Mouse (Mus musculus) liver, embryonic 14.5 days (tissue): ENCODE measurements around the gene Arhgef38. TPM values are rescaled to one million over a fixed set of nuclear protein-coding genes. Genes with fewer than 3 reads are reported as not detected.

ENCODE experiments used
- ATAC-seq: fragments of 200-750 bp; cut with Nextera tagmentation; 2 replicates; pipeline ENCODE4 v1.8.0; 2017; ENCODE audit warnings: moderate number of reproducible peaks, mild to moderate bottlenecking, moderate library complexity; ENCODE audit not compliant: insufficient read depth
- DNase-seq, 3 experiments: peaks; one replicate each; pipeline ENCODE4 v3.0.0-alpha.2; 2012 to 2013; ENCODE audit warnings: low read depth in 3 of 3, low spot score in 3 of 3
- H3K27ac ChIP-seq: fragments of 300-500 bp; sonication (generic); 2 replicates; pipeline ENCODE4 v1.5.1; 2014; ENCODE audit warnings: moderate library complexity, mild to moderate bottlenecking, control low read depth, inconsistent platforms
- H3K27me3 ChIP-seq: fragments of 300-500 bp; sonication (generic); 2 replicates; pipeline ENCODE4 v1.6.1; 2014; ENCODE audit warnings: mild to moderate bottlenecking, low read length, moderate library complexity; ENCODE audit not compliant: control insufficient read depth, insufficient read depth
- H3K36me3 ChIP-seq: fragments of 300-500 bp; sonication (generic); replicated peaks from 2 replicates; pipeline ENCODE4 v1.6.1; 2014; ENCODE audit warnings: low read depth; ENCODE audit not compliant: control insufficient read depth, insufficient read depth
- H3K4me1 ChIP-seq, 2 experiments: fragments of 200-500 bp in 1 of 2; fragments of 300-500 bp in 1 of 2; sonication (generic) in 1 of 2; replicated peaks; 2 replicates each; pipeline ENCODE4 v1.6.1; 2012 to 2014; ENCODE audit warnings: antibody characterized with exemption in 1 of 2, inconsistent platforms in 1 of 2, low read length in 1 of 2; ENCODE audit not compliant: control insufficient read depth in 2 of 2, insufficient read depth in 2 of 2
- H3K4me2 ChIP-seq: fragments of 300-500 bp; sonication (generic); 2 replicates; pipeline ENCODE4 v1.6.1; 2014; ENCODE audit warnings: low read depth, mild to moderate bottlenecking, control low read depth, moderate library complexity
- H3K4me3 ChIP-seq, 2 experiments: fragments of 200-500 bp in 1 of 2; fragments of 300-500 bp in 1 of 2; sonication (generic) in 1 of 2; 2 replicates each; pipeline ENCODE4 v1.5.1; 2012 to 2014; ENCODE audit warnings: low read depth in 2 of 2, low read length in 2 of 2, mild to moderate bottlenecking in 2 of 2, control low read depth in 1 of 2, inconsistent platforms in 1 of 2, moderate library complexity in 1 of 2; ENCODE audit not compliant: insufficient read depth in 1 of 2
- H3K9ac ChIP-seq: fragments of 300-500 bp; sonication (generic); replicated peaks from 2 replicates; pipeline ENCODE4 v1.6.1; 2014; ENCODE audit warnings: mild to moderate bottlenecking, control low read depth, moderate library complexity
- H3K9me3 ChIP-seq: fragments of 300-500 bp; sonication (generic); 2 replicates; pipeline ENCODE4 v1.6.1; 2016; ENCODE audit warnings: low read length, mixed read lengths; ENCODE audit not compliant: control insufficient read depth
- CTCF ChIP-seq: IDR thresholded peaks from 2 replicates; pipeline ENCODE4 v1.5.1; 2016; ENCODE audit warnings: antibody characterized with exemption, low read depth, control low read depth
- EP300 ChIP-seq: IDR thresholded peaks from 2 replicates; pipeline ENCODE4 v1.6.1; 2016; ENCODE audit warnings: antibody characterized with exemption, low read depth
- WGBS: fragments of 180-500 bp; shearing (Covaris S2); extraction: QIAGEN DNeasy Blood & Tissue Kit; methylation state at CpG from one replicate; pipeline ENCODE4 v1.1.7; 2014; ENCODE audit not compliant: insufficient replicate concordance; 5-methylcytosine and 5-hydroxymethylcytosine counted together
- polyA plus RNA-seq, 2 experiments: library from polyadenylated mRNA; depleted of rRNA in 1 of 2; stranded (reverse) in 1 of 2; unstranded in 1 of 2; fragments of >200 nt; fragmentation: Nextera tagmentation in 1 of 2; extraction: Ambion mirVana in 1 of 2; gene quantifications; 2 replicates each; pipeline versions ENCODE4 v1.2.1 to v1.2.3; 2012 to 2014

The Arhgef38 gene
- polyA plus RNA-seq, 2 experiments = 0.02 TPM; not detected in 1

DNA sequence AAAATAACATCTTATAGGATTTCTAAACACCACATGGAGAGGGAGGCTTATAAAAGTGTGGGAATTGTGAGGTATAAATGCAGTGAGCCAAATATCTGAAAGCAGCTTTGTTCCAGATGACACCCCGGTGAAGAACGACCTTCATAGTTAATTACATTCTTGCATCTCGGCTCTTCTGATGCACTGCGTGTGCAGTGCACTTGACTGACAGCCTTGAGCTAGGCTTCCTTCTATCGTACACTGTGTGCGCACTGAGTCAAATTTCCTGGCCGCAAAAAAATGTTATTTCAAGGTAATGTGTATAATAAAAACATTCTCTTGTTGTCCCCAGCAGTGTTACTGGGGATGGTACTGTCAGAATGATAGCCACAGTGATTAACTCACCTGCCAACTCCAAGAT is 16.2 kb downstream of the Arhgef38 start:
- no peaks in the 10 kb centered on the region for H3K36me3 ChIP-seq
- 77% methylated on average over 7 of the region's 7 CpGs for WGBS
- H3K27me3 ChIP-seq = no peaks in the 10 kb centered on the region
- H3K4me3 ChIP-seq = no peak overlapping the region
- no peaks in the 10 kb centered on the region for H3K4me1 ChIP-seq
- H3K4me2 ChIP-seq = no peak overlapping the region
- TF ChIP-seq EP300 = no peak
- TF ChIP-seq CTCF = no peak
- H3K27ac ChIP-seq = no peak overlapping the region
- DNase-seq = no peak
- H3K9ac ChIP-seq = no peak overlapping the region
- ATAC-seq = no peak
- H3K9me3 ChIP-seq = no peaks in the 10 kb centered on the region

DNA sequence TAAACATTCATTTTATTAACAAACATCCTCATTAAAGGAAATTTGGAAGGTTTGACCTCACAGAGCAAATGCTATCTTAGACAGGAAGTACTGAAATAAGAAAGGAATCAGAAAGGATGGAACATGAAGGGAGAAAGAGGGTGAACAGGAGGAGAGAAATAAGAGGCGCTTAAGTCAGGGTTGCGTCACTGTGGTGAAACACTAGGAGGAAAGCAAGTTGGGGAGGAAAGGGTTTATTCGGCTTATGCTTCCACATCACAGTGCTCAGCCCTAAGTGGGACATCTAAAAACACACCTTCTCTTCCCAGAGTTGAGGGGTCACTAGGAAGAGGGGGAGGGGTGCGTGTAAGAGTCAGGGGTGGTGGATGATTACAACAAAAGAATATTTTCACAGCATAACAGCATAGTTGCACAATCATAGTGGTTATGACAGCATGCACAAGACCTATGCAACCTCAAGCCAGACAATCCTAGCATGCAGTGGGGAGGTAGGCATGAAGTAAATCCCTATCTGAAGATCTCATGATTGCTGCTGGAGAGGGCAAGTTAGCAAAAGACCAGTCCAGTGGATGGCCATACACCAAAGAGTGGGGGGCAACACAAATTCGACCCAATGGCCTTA is 19.4 kb downstream of the Arhgef38 start:
- no peak overlapping the region for H3K27ac ChIP-seq
- H3K4me1 ChIP-seq = no peaks in the 10 kb centered on the region
- H3K36me3 ChIP-seq = no peaks in the 10 kb centered on the region
- no peak overlapping the region for H3K4me2 ChIP-seq
- H3K27me3 ChIP-seq = no peaks in the 10 kb centered on the region
- TF ChIP-seq EP300 = no peak
- no peak for TF ChIP-seq CTCF
- no peak overlapping the region for H3K9ac ChIP-seq
- H3K4me3 ChIP-seq = no peak overlapping the region
- DNase-seq (no peak), ATAC-seq (no peak)
- 63% methylated on average over 5 of the region's 5 CpGs for WGBS
- no peaks in the 10 kb centered on the region for H3K9me3 ChIP-seq

DNA sequence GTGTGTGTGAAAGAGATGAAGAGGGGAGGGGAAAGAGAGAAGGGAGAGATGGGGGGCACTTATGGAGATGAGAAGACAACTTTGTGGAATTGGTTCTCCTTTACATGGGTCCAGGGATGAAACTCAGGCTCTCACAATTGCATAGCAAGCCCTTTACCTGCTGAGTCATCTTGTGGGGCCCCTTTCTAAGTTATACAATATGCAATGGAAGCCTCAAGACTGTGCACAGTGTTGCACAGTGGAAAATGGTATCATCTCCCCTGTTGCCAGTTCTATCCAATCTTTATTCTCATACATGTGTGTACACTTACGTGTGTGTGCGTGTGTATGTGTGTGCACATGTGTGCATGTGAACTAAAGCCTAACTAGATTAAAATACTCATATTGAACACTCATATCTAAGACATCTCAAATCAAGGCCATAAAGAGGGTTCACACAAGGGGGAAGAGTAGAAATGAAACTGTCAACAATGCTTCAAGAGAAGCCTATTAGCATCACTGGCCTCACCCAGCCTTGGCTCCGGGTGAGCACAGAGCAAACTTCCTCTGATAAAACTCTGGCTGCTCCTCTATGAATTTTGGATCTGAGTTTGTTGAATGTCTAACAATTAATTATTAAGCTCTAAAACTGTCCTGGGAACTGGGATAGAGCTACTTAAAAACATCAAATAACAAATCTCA is 21.2 kb downstream of the Arhgef38 start:
- H3K4me2 ChIP-seq = no peak overlapping the region
- no peak overlapping the region for H3K9ac ChIP-seq
- no peak for DNase-seq
- no peaks in the 10 kb centered on the region for H3K4me1 ChIP-seq
- ATAC-seq = no peak
- H3K36me3 ChIP-seq = no peaks in the 10 kb centered on the region
- no peak overlapping the region for H3K4me3 ChIP-seq
- WGBS = 71% methylated on average over 3 of the region's 3 CpGs
- H3K9me3 ChIP-seq = no peaks in the 10 kb centered on the region
- TF ChIP-seq EP300 (no peak), CTCF (no peak)
- no peak overlapping the region for H3K27ac ChIP-seq
- H3K27me3 ChIP-seq = no peaks in the 10 kb centered on the region

GRCm38 (mm10) chr3:133211324-133211723 is 23.4 kb downstream of the Arhgef38 start:
- TF ChIP-seq EP300 = no peak
- TF ChIP-seq CTCF = no peak
- 57% methylated on average over 3 of the region's 3 CpGs for WGBS
- no peak overlapping the region for H3K4me2 ChIP-seq
- no peak for DNase-seq
- no peak for ATAC-seq
- no peaks in the 10 kb centered on the region for H3K36me3 ChIP-seq
- no peaks in the 10 kb centered on the region for H3K27me3 ChIP-seq
- no peaks in the 10 kb centered on the region for H3K4me1 ChIP-seq
- H3K9ac ChIP-seq = no peak overlapping the region
- H3K9me3 ChIP-seq = no peaks in the 10 kb centered on the region
- H3K27ac ChIP-seq = no peak overlapping the region
- no peak overlapping the region for H3K4me3 ChIP-seq

- H3K9me3 ChIP-seq = no peaks in the 10 kb centered on the region
- no peaks in the 10 kb centered on the region for H3K27me3 ChIP-seq
- no peak overlapping the region for H3K9ac ChIP-seq
- H3K4me1 ChIP-seq = no peaks in the 10 kb centered on the region
- H3K4me3 ChIP-seq = no peak overlapping the region
- no peak for ATAC-seq
- H3K36me3 ChIP-seq = no peaks in the 10 kb centered on the region
- H3K27ac ChIP-seq = no peak overlapping the region
- H3K4me2 ChIP-seq = no peak overlapping the region
- 48% methylated on average over 2 of the region's 2 CpGs for WGBS
- TF ChIP-seq CTCF = no peak
- TF ChIP-seq EP300 = no peak
- DNase-seq = no peak
Observed at GRCm38 (mm10) chr3:133203713-133204112, 31.0 kb downstream of the Arhgef38 start.
